Mouse (Mus musculus): ENCODE measurements around the gene Fem1a.

- no peak for TF ChIP-seq POLR2A (IDR thresholded peaks at IDR 0.05; ENCODE audit: borderline replicate concordance, extremely low read depth, low read depth, low read length)
- no peak for TF ChIP-seq CTCF (IDR thresholded peaks at IDR 0.05; ENCODE audit: insufficient read depth, low read length)
Observed at GRCm38 (mm10) chr17:56309191-56309945, 52.8 kb downstream of the Fem1a start.
